In genomic region chr2:155987131-155987530, GRCm38 (mm10) we compare ENCODE assay signal across 18 mouse cellular contexts. TPM values are rescaled to one million over a fixed set of nuclear protein-coding genes. Genes with fewer than 3 reads are reported as not detected.
"Had no signal": no experiment of that assay in that cellular context is flagged by ENCODE, and none has a peak within 500 bp of the region (broad histone marks: within the 10 kb centered on the region; RNA-seq: fewer than 3 reads in every experiment).

No protein-coding gene starts in this region.

- DNase-seq: kidney, adult 11 months; kidney, postnatal 10 days; kidney, postnatal 4 days; left cerebral cortex, postnatal 4 days; lung, adult 18-20 months had no signal

- H3K9me3 ChIP-seq: limb, embryonic 13.5 days; midbrain, embryonic 12.5 days; neural tube, embryonic 13.5 days had no signal

- H3K4me2 ChIP-seq: limb, embryonic 13.5 days; midbrain, embryonic 12.5 days; neural tube, embryonic 13.5 days had no signal

- H3K4me3 ChIP-seq: layer of hippocampus, adult 2 months; limb, embryonic 13.5 days; midbrain, embryonic 12.5 days; neural tube, embryonic 13.5 days had no signal

- H3K9ac ChIP-seq: limb, embryonic 13.5 days; midbrain, embryonic 12.5 days; neural tube, embryonic 13.5 days had no signal

- H3K4me1 ChIP-seq: limb, embryonic 13.5 days; midbrain, embryonic 12.5 days; neural tube, embryonic 13.5 days had no signal

- H3K27me3 ChIP-seq: limb, embryonic 13.5 days; midbrain, embryonic 12.5 days; neural tube, embryonic 13.5 days had no signal

- H3K27ac ChIP-seq: layer of hippocampus, adult 2 months; limb, embryonic 13.5 days; midbrain, embryonic 12.5 days; neural tube, embryonic 13.5 days had no signal

- ATAC-seq: inflammation-experienced regulatory T-cells, adult 6 months; midbrain, embryonic 16.5 days had no signal

RNA-seq across cellular contexts. Expression of gene Gdf5, which starts 42.0 kb away (rescaled TPM):
- total RNA-seq: megakaryocyte-erythroid progenitor cell, adult 5-6 weeks had no signal
- polyA plus RNA-seq: inflammation-experienced regulatory T-cells, adult 6 months had no signal

RNA-seq across cellular contexts. Expression of gene Gm15557, which starts 46.6 kb away (rescaled TPM):
- total RNA-seq: layer of hippocampus, adult 2 months; layer of hippocampus, postnatal 10 days; left cerebral cortex, adult 18-20 months; left cerebral cortex, postnatal 10 days; left cerebral cortex, postnatal 4 days; megakaryocyte-erythroid progenitor cell, adult 5-6 weeks had no signal
- polyA plus RNA-seq: inflammation-experienced regulatory T-cells, adult 6 months; kidney, embryonic 14.5 days; lung, embryonic 16.5 days; midbrain, embryonic 12.5 days; midbrain, embryonic 16.5 days; neural tube, embryonic 13.5 days; stomach, embryonic 14.5 days had no signal
